Mouse (Mus musculus): Measurements from ENCODE around the gene Catsperg1. TPM values are rescaled to one million over a fixed set of nuclear protein-coding genes. Genes with fewer than 3 reads are reported as not detected.

Gene Catsperg1
- polyA plus RNA-seq, 1 experiment from 2014 or later: 0.15 TPM

DNA sequence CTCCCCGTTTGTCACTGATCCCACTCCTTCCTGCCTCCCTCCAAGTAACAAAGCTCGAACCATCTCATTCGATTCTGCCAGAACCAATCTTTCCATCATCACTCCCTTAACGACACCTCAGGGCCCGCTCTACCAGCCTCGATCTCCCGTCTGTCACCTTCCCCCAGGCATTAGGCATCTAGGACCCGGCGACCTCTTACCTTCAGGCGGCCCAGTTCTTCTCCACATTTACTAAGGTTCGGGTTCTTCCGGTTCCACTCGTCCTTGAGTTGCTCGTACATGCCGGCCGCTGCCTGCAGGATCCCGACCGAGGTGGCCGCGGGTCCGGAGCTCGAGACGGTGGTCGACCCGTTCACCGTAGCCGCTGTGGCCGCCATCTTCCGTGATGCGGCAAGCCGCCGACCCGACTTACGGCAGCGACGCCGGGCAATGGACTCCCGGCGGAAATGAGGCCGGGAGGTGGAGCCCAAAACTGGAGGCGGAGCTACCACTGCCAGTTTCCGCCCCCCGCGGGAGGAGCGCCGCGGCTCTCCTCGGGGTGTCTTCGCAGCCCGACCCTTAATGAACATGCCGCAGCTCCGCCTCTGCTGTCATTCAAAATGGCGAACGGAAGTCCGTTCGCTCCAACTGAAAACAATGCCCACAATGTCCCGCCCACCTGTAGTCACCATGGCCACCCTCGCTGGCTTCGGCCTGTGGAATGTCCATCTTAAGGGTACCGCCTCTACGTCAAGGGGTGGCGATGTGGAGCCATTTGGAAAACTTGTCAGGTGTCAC, 33.6 kb downstream of the Catsperg1 start, which contains the start of gene Psmd8:
Gene Psmd8 (minus strand): TSS at position 625 of the 777 bp plus-strand sequence.
- peaks cover 16% of the 10 kb centered on the region for H3K4me1 ChIP-seq (ENCODE audit: control insufficient read depth, low read depth, low read length)
- H3K9ac ChIP-seq (ENCODE audit: low read depth, low read length): peak within 1 kb of the TSS; percentile 80
- H3K27ac ChIP-seq (ENCODE audit: low read length): peak within 1 kb of the TSS; percentile 77
- H3K9me3 ChIP-seq (replicated peaks; ENCODE audit: control insufficient read depth, low read length): no peaks in the 10 kb centered on the region
- H3K27me3 ChIP-seq (ENCODE audit: control insufficient read depth, insufficient read depth, low read depth, low read length): no peaks in the 10 kb centered on the region
- H3K36me3 ChIP-seq (ENCODE audit: control insufficient read depth, insufficient read depth): peaks cover 14% of the 10 kb centered on the region
- WGBS (ENCODE audit: insufficient replicate concordance): under 1% methylated on average over 62 of the region's 62 CpGs
- H3K4me2 ChIP-seq (ENCODE audit: low read depth, low read length): peak within 1 kb of the TSS; percentile 86
- ATAC-seq (ENCODE audit: low read depth): peak; percentile 96
- peak within 1 kb of the TSS; percentile 79 for H3K4me3 ChIP-seq (ENCODE audit: low read depth, low read length)

DNA sequence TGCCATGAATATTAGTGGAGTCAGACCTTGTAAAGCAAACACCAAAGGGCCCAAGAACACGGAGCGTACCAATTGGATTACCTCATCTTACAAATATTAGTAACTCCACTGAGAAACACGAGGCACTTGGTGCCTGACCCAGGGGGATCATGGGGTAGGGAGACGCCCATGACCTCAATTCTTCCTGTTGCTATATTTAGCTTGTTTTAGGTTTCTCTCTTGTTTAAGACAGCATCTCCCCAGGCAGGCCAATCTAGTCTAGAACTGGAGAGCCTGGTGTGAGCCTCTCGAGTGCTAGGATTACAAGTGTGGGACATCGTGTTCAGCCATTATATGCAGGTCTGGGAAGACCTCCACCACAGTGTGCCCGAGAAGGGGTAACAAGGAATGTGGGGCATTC, 34.5 kb downstream of the Catsperg1 start:
- Histone ChIP-seq H3K36me3 (ENCODE audit: control insufficient read depth, insufficient read depth) (peaks cover 22% of the 10 kb centered on the region), H3K4me3 (ENCODE audit: low read depth, low read length) (peak overlapping the region; percentile 79), H3K4me2 (ENCODE audit: low read depth, low read length) (peak overlapping the region; percentile 80), H3K9ac (ENCODE audit: low read depth, low read length) (peak overlapping the region; percentile 80), H3K27ac (ENCODE audit: low read length) (peak overlapping the region; percentile 45; the same call in 1 of the 2 replicates), H3K27me3 (ENCODE audit: control insufficient read depth, insufficient read depth, low read depth, low read length) (no peaks in the 10 kb centered on the region), H3K4me1 (ENCODE audit: control insufficient read depth, low read depth, low read length) (peaks cover 16% of the 10 kb centered on the region), H3K9me3 (replicated peaks; ENCODE audit: control insufficient read depth, low read length) (no peaks in the 10 kb centered on the region)
- WGBS (ENCODE audit: insufficient replicate concordance): 14% methylated on average over 7 of the region's 7 CpGs
- ATAC-seq (ENCODE audit: low read depth): no peak

DNA sequence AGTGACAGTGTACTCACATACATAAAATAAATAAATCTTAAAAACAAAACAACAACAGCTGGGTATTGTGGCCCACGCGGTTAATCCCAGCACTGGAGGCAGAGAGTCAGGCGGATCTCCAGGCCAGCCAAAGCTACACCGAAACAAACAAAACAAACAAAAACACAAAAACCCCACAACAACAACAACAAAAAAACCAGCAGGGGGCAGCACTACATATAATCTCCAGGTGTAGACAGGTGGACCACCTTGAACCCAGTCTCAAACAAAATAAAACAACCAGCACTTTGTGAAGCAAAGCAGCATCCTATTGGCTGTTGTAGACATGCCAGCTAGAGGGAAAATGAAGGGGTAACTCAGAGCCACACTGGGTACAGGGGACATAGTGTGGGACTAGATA, 35.7 kb downstream of the Catsperg1 start:
- WGBS (ENCODE audit: insufficient replicate concordance): 89% methylated on average over 4 of the region's 4 CpGs
- H3K9ac ChIP-seq (ENCODE audit: low read depth, low read length): no peak overlapping the region
- H3K4me2 ChIP-seq (ENCODE audit: low read depth, low read length): no peak overlapping the region
- H3K9me3 ChIP-seq (replicated peaks; ENCODE audit: control insufficient read depth, low read length): no peaks in the 10 kb centered on the region
- peaks cover 28% of the 10 kb centered on the region for H3K36me3 ChIP-seq (ENCODE audit: control insufficient read depth, insufficient read depth)
- no peak overlapping the region for H3K4me3 ChIP-seq (ENCODE audit: low read depth, low read length)
- H3K4me1 ChIP-seq (ENCODE audit: control insufficient read depth, low read depth, low read length): peaks cover 16% of the 10 kb centered on the region
- H3K27ac ChIP-seq (ENCODE audit: low read length): no peak overlapping the region
- ATAC-seq (ENCODE audit: low read depth): no peak
- H3K27me3 ChIP-seq (ENCODE audit: control insufficient read depth, insufficient read depth, low read depth, low read length): peaks cover 7% of the 10 kb centered on the region; the same call in 1 of the 2 replicates

DNA sequence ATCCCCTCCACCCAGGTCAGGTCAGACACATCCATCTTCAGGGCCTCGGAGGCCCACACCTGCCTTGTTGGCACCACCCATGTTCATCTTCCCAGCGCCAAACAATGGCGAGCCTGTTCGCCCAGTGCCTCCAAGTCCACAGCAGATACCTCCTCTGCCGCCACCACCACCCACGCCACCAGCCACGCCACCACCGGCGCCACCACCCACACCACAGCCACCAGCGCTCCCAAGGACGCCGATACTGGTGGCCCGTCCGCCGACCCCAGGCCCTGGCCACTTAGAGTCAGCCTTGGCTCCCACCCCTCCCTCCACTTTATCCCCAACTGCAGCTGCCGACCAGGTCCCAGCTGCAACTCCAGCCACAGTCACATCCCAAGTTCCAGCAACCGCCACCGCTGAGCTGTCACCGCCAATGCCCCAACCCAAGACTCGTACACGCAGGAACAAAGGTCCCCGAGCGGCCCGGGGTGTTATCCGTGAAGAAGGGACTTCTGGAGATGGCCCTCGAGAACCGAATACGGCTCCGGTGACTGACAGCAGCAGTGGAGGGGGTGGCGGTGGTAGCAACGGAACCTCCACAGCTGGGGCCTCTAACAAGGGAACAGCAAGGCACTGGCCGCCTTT, 41.3 kb downstream of the Catsperg1 start:
- Histone ChIP-seq H3K9me3 (replicated peaks; ENCODE audit: control insufficient read depth, low read length) (no peaks in the 10 kb centered on the region), H3K27me3 (ENCODE audit: control insufficient read depth, insufficient read depth, low read depth, low read length) (peaks cover 63% of the 10 kb centered on the region), H3K27ac (ENCODE audit: low read length) (no peak overlapping the region), H3K4me2 (ENCODE audit: low read depth, low read length) (no peak overlapping the region), H3K4me1 (ENCODE audit: control insufficient read depth, low read depth, low read length) (peaks cover 28% of the 10 kb centered on the region), H3K4me3 (ENCODE audit: low read depth, low read length) (no peak overlapping the region), H3K36me3 (ENCODE audit: control insufficient read depth, insufficient read depth) (peaks cover 28% of the 10 kb centered on the region), H3K9ac (ENCODE audit: low read depth, low read length) (no peak overlapping the region)
- WGBS (ENCODE audit: insufficient replicate concordance): 53% methylated on average over 32 of the region's 32 CpGs
- ATAC-seq (ENCODE audit: low read depth): no peak

DNA sequence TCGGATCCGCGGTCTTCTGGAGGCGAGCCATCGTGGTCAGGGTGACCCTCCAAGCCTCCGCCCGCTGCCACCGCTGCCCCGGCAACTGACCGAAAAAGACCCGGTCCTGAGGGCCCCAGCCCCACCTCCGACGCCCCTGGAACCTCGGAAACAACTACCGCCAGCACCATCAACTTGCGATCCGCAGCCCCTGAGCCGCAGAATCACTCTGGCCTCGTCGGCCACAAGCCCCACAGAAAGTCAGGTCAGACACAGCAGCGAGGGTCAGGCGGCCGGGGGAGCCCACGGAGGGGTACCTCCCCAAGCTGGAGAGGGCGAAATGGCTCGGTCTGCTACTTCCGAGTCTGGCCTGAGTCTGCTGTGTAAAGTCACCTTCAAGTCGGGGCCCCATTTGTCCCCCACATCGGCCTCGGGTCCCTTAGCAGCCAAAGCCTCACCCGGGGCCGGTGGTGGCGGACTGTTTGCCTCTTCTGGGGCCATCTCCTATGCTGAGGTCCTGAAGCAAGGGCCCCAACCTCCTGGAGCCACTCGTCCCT, 42.2 kb downstream of the Catsperg1 start:
- Histone ChIP-seq H3K9ac (ENCODE audit: low read depth, low read length) (peak overlapping the region; percentile 21; the same call in 1 of the 2 replicates), H3K27me3 (ENCODE audit: control insufficient read depth, insufficient read depth, low read depth, low read length) (peaks cover 67% of the 10 kb centered on the region), H3K4me3 (ENCODE audit: low read depth, low read length) (peak overlapping the region; percentile 59), H3K27ac (ENCODE audit: low read length) (no peak overlapping the region), H3K4me1 (ENCODE audit: control insufficient read depth, low read depth, low read length) (peaks cover 28% of the 10 kb centered on the region), H3K4me2 (ENCODE audit: low read depth, low read length) (peak overlapping the region; percentile 76), H3K36me3 (ENCODE audit: control insufficient read depth, insufficient read depth) (peaks cover 26% of the 10 kb centered on the region), H3K9me3 (replicated peaks; ENCODE audit: control insufficient read depth, low read length) (no peaks in the 10 kb centered on the region)
- 6% methylated on average over 34 of the region's 34 CpGs for WGBS (ENCODE audit: insufficient replicate concordance)
- no peak for ATAC-seq (ENCODE audit: low read depth)

DNA sequence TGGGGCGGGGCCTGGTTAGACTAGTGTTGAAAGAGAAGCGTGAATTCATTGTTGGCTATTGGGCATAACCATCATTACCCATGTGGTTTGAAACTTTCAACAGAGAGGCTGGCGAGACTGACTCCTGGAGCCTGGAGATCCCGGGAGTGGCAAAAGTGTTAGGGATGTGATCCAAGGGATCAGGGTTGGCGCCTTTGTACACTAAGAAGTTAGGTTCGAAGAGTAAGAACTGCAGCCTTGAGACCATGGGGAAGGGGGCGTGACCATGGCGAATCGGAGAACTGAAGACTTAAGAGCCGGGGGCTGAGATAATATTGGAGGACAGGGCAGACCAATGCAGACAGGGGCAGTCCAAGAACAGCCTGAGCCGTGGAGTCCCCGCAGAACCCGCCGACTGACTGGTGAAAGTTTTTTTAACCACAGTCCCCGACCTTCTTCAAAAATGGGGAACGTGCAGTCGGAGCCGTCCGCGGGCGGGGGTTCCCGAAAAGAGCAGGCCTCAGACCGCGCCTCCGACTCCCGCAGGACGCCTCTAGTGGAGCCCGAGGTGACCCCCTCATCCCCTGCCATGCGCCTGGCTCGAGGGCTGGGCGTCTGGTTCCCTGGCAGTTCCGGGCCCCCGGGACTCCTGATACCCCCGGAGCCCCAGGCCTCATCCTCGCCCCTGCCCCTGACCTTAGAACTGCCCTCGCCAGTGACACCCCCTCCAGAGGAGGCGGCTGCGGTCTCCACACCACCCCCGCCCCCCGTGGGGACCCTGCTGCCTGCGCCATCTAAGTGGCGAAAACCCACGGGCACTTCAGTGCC, 42.9 kb downstream of the Catsperg1 start:
- Histone ChIP-seq H3K36me3 (ENCODE audit: control insufficient read depth, insufficient read depth) (peaks cover 20% of the 10 kb centered on the region), H3K27me3 (ENCODE audit: control insufficient read depth, insufficient read depth, low read depth, low read length) (peaks cover 67% of the 10 kb centered on the region), H3K9ac (ENCODE audit: low read depth, low read length) (peak overlapping the region; percentile 21; the same call in 1 of the 2 replicates), H3K27ac (ENCODE audit: low read length) (no peak overlapping the region), H3K4me2 (ENCODE audit: low read depth, low read length) (peak overlapping the region; percentile 76), H3K9me3 (replicated peaks; ENCODE audit: control insufficient read depth, low read length) (no peaks in the 10 kb centered on the region), H3K4me3 (ENCODE audit: low read depth, low read length) (peak overlapping the region; percentile 59), H3K4me1 (ENCODE audit: control insufficient read depth, low read depth, low read length) (peaks cover 28% of the 10 kb centered on the region)
- under 1% methylated on average over 43 of the region's 43 CpGs for WGBS (ENCODE audit: insufficient replicate concordance)
- no peak for ATAC-seq (ENCODE audit: low read depth)

DNA sequence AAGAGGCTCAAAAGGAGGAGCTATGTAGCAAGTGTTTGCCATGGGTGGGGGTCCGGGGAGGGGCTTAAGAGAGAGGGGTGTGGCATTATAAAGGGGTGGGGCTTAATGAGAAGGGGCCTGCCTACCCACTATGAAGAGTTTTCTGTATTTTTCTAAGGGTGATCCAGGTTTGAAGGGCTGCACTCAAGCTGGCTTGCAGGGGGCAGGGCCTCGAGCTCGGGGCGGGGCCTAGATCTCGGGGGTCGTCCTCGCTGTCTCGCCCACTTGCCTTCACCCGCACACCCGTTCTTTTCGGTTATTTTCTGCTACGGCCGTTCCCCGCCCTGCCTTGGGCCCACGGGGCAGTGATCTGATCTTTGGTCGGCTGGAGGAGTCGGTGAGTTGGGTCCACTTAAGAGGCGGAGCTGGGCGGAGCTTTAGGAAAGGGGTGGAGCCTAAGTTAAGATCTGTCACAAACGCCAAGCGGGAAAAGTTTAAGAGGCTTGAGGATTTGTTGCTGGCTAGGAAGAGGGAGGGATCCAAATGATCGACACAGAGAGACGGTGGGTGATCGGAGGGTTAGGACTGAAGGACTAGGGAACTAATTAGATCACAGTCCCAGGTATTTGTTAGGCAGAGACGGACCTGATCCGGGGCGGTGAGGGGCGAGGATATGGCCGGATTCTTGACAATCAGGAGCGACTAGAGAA, 43.6 kb downstream of the Catsperg1 start, which contains the start of the genes Ggn and Spred3:
Gene Ggn (plus strand): TSS at position 145 of the 689 bp plus-strand sequence.
Gene Spred3 (minus strand): TSS at position 346 of the 689 bp plus-strand sequence.
- Histone ChIP-seq H3K9me3 (replicated peaks; ENCODE audit: control insufficient read depth, low read length) (no peaks in the 10 kb centered on the region), H3K9ac (ENCODE audit: low read depth, low read length) (peak within 1 kb of the TSS; percentile 21; the same call in 1 of the 2 replicates), H3K4me3 (ENCODE audit: low read depth, low read length) (peak within 1 kb of the TSS; percentile 59), H3K27me3 (ENCODE audit: control insufficient read depth, insufficient read depth, low read depth, low read length) (peaks cover 67% of the 10 kb centered on the region), H3K36me3 (ENCODE audit: control insufficient read depth, insufficient read depth) (peaks cover 14% of the 10 kb centered on the region), H3K4me2 (ENCODE audit: low read depth, low read length) (peak within 1 kb of the TSS; percentile 76), H3K4me1 (ENCODE audit: control insufficient read depth, low read depth, low read length) (peaks cover 28% of the 10 kb centered on the region), H3K27ac (ENCODE audit: low read length) (no peak within 1 kb of the TSS)
- peak; percentile 56 for ATAC-seq (ENCODE audit: low read depth)
- WGBS (ENCODE audit: insufficient replicate concordance): under 1% methylated on average over 30 of the region's 30 CpGs

All from liver, embryonic 16.5 days (tissue).